In genomic region chr14:47465468-47466175, GRCm38 (mm10) we compare ENCODE assay signal across 24 mouse cellular contexts. TPM values are rescaled to one million over a fixed set of nuclear protein-coding genes. Genes with fewer than 3 reads are reported as not detected.
DNase-seq lines count a peak whose midpoint lies in the region; ATAC-seq and TF ChIP-seq lines count a peak whose summit lies in the region.
"Had no signal": no experiment of that assay in that cellular context is flagged by ENCODE, and none has a peak within 500 bp of the region (broad histone marks: within the 10 kb centered on the region; RNA-seq: fewer than 3 reads in every experiment).

No protein-coding gene starts in this region.

- TF ChIP-seq EP300 in liver, postnatal 0 days (IDR thresholded peaks at IDR 0.05; ENCODE audit: low read depth): no peak

- H3K4me2 ChIP-seq in forebrain, embryonic 11.5 days (ENCODE audit: low read depth, low read length, severe bottlenecking): no peak overlapping the region
- H3K4me2 ChIP-seq in intestine, embryonic 15.5 days (replicated peaks): no peak overlapping the region
- H3K4me2 ChIP-seq in intestine, postnatal 0 days (replicated peaks; ENCODE audit: low read depth): no peak overlapping the region
- H3K4me2 ChIP-seq in liver, postnatal 0 days (ENCODE audit: low read depth, low read length): no peak overlapping the region; the same call in 1 of the 2 replicates
- H3K4me2 ChIP-seq: midbrain, embryonic 11.5 days had no signal

- no peaks in the 10 kb centered on the region for H3K36me3 ChIP-seq in forebrain, embryonic 11.5 days (ENCODE audit: control insufficient read depth, insufficient read depth, low read length)
- H3K36me3 ChIP-seq in forebrain, embryonic 10.5 days (replicated peaks): no peaks in the 10 kb centered on the region
- no peaks in the 10 kb centered on the region for H3K36me3 ChIP-seq in intestine, embryonic 15.5 days
- no peaks in the 10 kb centered on the region for H3K36me3 ChIP-seq in intestine, postnatal 0 days (ENCODE audit: control insufficient read depth, insufficient read depth)
- no peaks in the 10 kb centered on the region for H3K36me3 ChIP-seq in liver, postnatal 0 days (replicated peaks; ENCODE audit: insufficient read depth, low read length)
- no peaks in the 10 kb centered on the region for H3K36me3 ChIP-seq in heart, embryonic 10.5 days
- H3K36me3 ChIP-seq: G1E had no signal

- WGBS in forebrain, embryonic 11.5 days: 59% methylated on average over 7 of the region's 7 CpGs
- 56% methylated on average over 7 of the region's 7 CpGs for WGBS in forebrain, embryonic 10.5 days
- 46% methylated on average over 7 of the region's 7 CpGs for WGBS in intestine, embryonic 15.5 days
- 45% methylated on average over 7 of the region's 7 CpGs for WGBS in intestine, postnatal 0 days
- whole genome bisulfite sequencing in liver, postnatal 0 days (ENCODE audit: insufficient replicate concordance): 40% methylated on average over 7 of the region's 7 CpGs
- WGBS in heart, embryonic 10.5 days: 43% methylated on average over 7 of the region's 7 CpGs

- no peak overlapping the region for H3K27ac ChIP-seq in forebrain, embryonic 11.5 days (ENCODE audit: low read depth, low read length)
- no peak overlapping the region for H3K27ac ChIP-seq in forebrain, embryonic 10.5 days
- no peak overlapping the region for H3K27ac ChIP-seq in intestine, embryonic 15.5 days
- H3K27ac ChIP-seq in intestine, postnatal 0 days (ENCODE audit: low read depth, low read length): no peak overlapping the region
- H3K27ac ChIP-seq in liver, postnatal 0 days (ENCODE audit: low read depth): peak overlapping the region; percentile 65
- no peak overlapping the region for H3K27ac ChIP-seq in heart, embryonic 10.5 days
- H3K27ac ChIP-seq: stomach, postnatal 0 days had no signal

- no peak overlapping the region for H3K9ac ChIP-seq in forebrain, embryonic 11.5 days (ENCODE audit: low read length)
- no peak overlapping the region for H3K9ac ChIP-seq in intestine, embryonic 15.5 days
- H3K9ac ChIP-seq in intestine, postnatal 0 days (ENCODE audit: low read depth, low read length): no peak overlapping the region
- H3K9ac ChIP-seq in liver, postnatal 0 days (replicated peaks): no peak overlapping the region

- no peak for ATAC-seq in forebrain, embryonic 11.5 days (replicated peaks; ENCODE audit: low FRiP score)
- 0 out of 2 replicates have a peak, but pooled peaks have one; percentile 28 for ATAC-seq in intestine, embryonic 15.5 days
- ATAC-seq in intestine, postnatal 0 days: no peak
- ATAC-seq in liver, postnatal 0 days: peak; percentile 93
- ATAC-seq: hindbrain, embryonic 16.5 days; midbrain, embryonic 16.5 days had no signal

- H3K9me3 ChIP-seq in forebrain, embryonic 11.5 days (ENCODE audit: control insufficient read depth, low read length): no peaks in the 10 kb centered on the region
- H3K9me3 ChIP-seq in forebrain, embryonic 10.5 days: no peaks in the 10 kb centered on the region
- H3K9me3 ChIP-seq in intestine, embryonic 15.5 days: no peaks in the 10 kb centered on the region
- H3K9me3 ChIP-seq in intestine, postnatal 0 days (ENCODE audit: control insufficient read depth): no peaks in the 10 kb centered on the region
- no peaks in the 10 kb centered on the region for H3K9me3 ChIP-seq in liver, postnatal 0 days (ENCODE audit: low read length)
- H3K9me3 ChIP-seq in heart, embryonic 10.5 days: no peaks in the 10 kb centered on the region
- H3K9me3 ChIP-seq: G1E had no signal

- H3K27me3 ChIP-seq in forebrain, embryonic 11.5 days (ENCODE audit: control insufficient read depth, insufficient read depth, low read length): no peaks in the 10 kb centered on the region
- no peaks in the 10 kb centered on the region for H3K27me3 ChIP-seq in forebrain, embryonic 10.5 days (ENCODE audit: poor library complexity, severe bottlenecking)
- H3K27me3 ChIP-seq in intestine, embryonic 15.5 days (replicated peaks): no peaks in the 10 kb centered on the region
- H3K27me3 ChIP-seq in intestine, postnatal 0 days (replicated peaks; ENCODE audit: control insufficient read depth, insufficient read depth, low read length): no peaks in the 10 kb centered on the region
- H3K27me3 ChIP-seq in liver, postnatal 0 days (ENCODE audit: insufficient read depth, low read length): no peaks in the 10 kb centered on the region
- peaks cover 4% of the 10 kb centered on the region; the same call in 1 of the 2 replicates for H3K27me3 ChIP-seq in heart, embryonic 10.5 days (ENCODE audit: insufficient read depth, poor library complexity, severe bottlenecking)

- peak; percentile 22 for DNase-seq in forebrain, embryonic 11.5 days (ENCODE audit: low spot score)
- DNase-seq in forebrain, embryonic 10.5 days (ENCODE audit: extremely low spot score, low spot score): no peak
- DNase-seq in lung, postnatal 36 days: peak; percentile 21
- DNase-seq in lung, postnatal 4 days: no peak
- DNase-seq in liver, postnatal 0 days: peak; percentile 48
- DNase-seq in heart, embryonic 10.5 days (ENCODE audit: low spot score): no peak
- DNase-seq: adrenal gland, adult 8-10 months; cerebellum, adult 11 months; cerebellum, adult 9-10 months; cerebellum, postnatal 36 days; gastrocnemius, postnatal 10 days; heart, postnatal 14 days; kidney, adult 9 months; kidney, postnatal 14 days; lung, postnatal 10 days; right cerebral cortex, adult 18-20 months; right cerebral cortex, postnatal 4 days had no signal

- no peak for TF ChIP-seq CTCF in intestine, postnatal 0 days (IDR thresholded peaks at IDR 0.05; ENCODE audit: low read depth)
- TF ChIP-seq CTCF in liver, postnatal 0 days (IDR thresholded peaks at IDR 0.05; ENCODE audit: low read depth): no peak

- H3K4me3 ChIP-seq in forebrain, embryonic 11.5 days (ENCODE audit: low read depth, low read length): no peak overlapping the region
- H3K4me3 ChIP-seq in forebrain, embryonic 10.5 days: no peak overlapping the region
- no peak overlapping the region for H3K4me3 ChIP-seq in intestine, embryonic 15.5 days (replicated peaks)
- no peak overlapping the region for H3K4me3 ChIP-seq in intestine, postnatal 0 days (ENCODE audit: low read depth, low read length)
- H3K4me3 ChIP-seq in liver, postnatal 0 days (ENCODE audit: low read depth, low read length): no peak overlapping the region
- no peak overlapping the region for H3K4me3 ChIP-seq in heart, embryonic 10.5 days

- H3K4me1 ChIP-seq in forebrain, embryonic 11.5 days (replicated peaks; ENCODE audit: control insufficient read depth, insufficient read depth, low read length): no peaks in the 10 kb centered on the region
- no peaks in the 10 kb centered on the region for H3K4me1 ChIP-seq in forebrain, embryonic 10.5 days
- no peaks in the 10 kb centered on the region for H3K4me1 ChIP-seq in intestine, embryonic 15.5 days (replicated peaks)
- H3K4me1 ChIP-seq in intestine, postnatal 0 days (replicated peaks; ENCODE audit: control insufficient read depth, insufficient read depth, low read length): no peaks in the 10 kb centered on the region; the same call in 1 of the 2 replicates
- peaks cover 7% of the 10 kb centered on the region for H3K4me1 ChIP-seq in liver, postnatal 0 days (ENCODE audit: insufficient read depth)
- no peaks in the 10 kb centered on the region for H3K4me1 ChIP-seq in heart, embryonic 10.5 days

RNA-seq across cellular contexts. Expression of gene Fbxo34, which starts 15.4 kb away (rescaled TPM):
- polyA plus RNA-seq in forebrain, embryonic 11.5 days (2014; fragmentation: Nextera tagmentation; extraction: Ambion mirVana): 22.9 and 27.6 TPM in 2 replicates
- 26.5 and 28.4 TPM in 2 replicates for polyA plus RNA-seq in forebrain, embryonic 10.5 days (2016; fragmentation: Nextera tagmentation; extraction: Ambion mirVana)
- 22.1 and 23.6 TPM in 2 replicates for polyA plus RNA-seq in intestine, embryonic 15.5 days (2015; fragmentation: Nextera tagmentation; extraction: Ambion mirVana)
- polyA plus RNA-seq in intestine, postnatal 0 days (2015; fragmentation: Nextera tagmentation; extraction: Ambion mirVana): 19.7 and 22.0 TPM in 2 replicates
- 19.3 and 22.1 TPM in 2 replicates for polyA plus RNA-seq in liver, postnatal 0 days (2015; fragmentation: Nextera tagmentation; extraction: Ambion mirVana)
- polyA plus RNA-seq in heart, embryonic 10.5 days (2016; fragmentation: Nextera tagmentation; extraction: Ambion mirVana): 21.8 and 22.0 TPM in 2 replicates

RNA-seq across cellular contexts. Expression of gene Dlgap5, which starts 47.4 kb away (rescaled TPM):
- polyA plus RNA-seq in forebrain, embryonic 11.5 days (2014; fragmentation: Nextera tagmentation; extraction: Ambion mirVana): 77.6 and 90.4 TPM in 2 replicates
- 86.4 and 88.0 TPM in 2 replicates for polyA plus RNA-seq in forebrain, embryonic 10.5 days (2016; fragmentation: Nextera tagmentation; extraction: Ambion mirVana)
- 35.3 and 35.4 TPM in 2 replicates for polyA plus RNA-seq in intestine, embryonic 15.5 days (2015; fragmentation: Nextera tagmentation; extraction: Ambion mirVana)
- 5.1 and 6.3 TPM in 2 replicates for polyA plus RNA-seq in intestine, postnatal 0 days (2015; fragmentation: Nextera tagmentation; extraction: Ambion mirVana)
- 16.9 and 17.9 TPM in 2 replicates for polyA plus RNA-seq in liver, postnatal 0 days (2015; fragmentation: Nextera tagmentation; extraction: Ambion mirVana)
- polyA plus RNA-seq in heart, embryonic 10.5 days (2016; fragmentation: Nextera tagmentation; extraction: Ambion mirVana): 55.9 and 65.2 TPM in 2 replicates

Comparison
In these comparisons a context has a peak if more than half of its experiments do, and no peak if none do; other contexts are left out.
1. ATAC-seq: peak in intestine, embryonic 15.5 days (single experiment) and liver, postnatal 0 days (single experiment); none in forebrain, embryonic 11.5 days (single experiment) and intestine, postnatal 0 days (single experiment).
2. DNase-seq: peak in forebrain, embryonic 11.5 days (single experiment), lung, postnatal 36 days (single experiment) and liver, postnatal 0 days (single experiment); none in forebrain, embryonic 10.5 days (single experiment), lung, postnatal 4 days (0 of 2) and heart, embryonic 10.5 days (single experiment).